11 mouse cellular contexts compared by ENCODE assay signal in the genomic region with DNA sequence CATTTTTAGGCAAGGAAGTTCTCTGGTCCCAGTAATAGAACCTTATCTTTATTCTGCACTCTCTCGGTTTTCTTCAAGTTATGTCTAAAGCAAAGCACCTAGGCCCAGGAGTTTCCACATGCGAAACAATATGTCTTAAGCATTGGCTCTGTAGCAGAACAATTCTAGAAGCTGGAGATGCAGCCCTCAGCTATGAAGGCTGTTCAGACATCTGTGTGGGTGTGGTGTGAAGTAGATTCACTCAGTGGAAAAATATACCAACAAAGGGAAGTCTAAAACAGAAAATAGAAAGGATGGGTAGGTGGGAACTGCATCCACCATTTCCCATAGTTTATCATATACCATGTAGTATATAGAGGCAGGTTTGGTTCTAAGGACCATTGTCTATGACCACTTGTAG.
DNase-seq lines count a peak whose midpoint lies in the region; ATAC-seq lines count a peak whose summit lies in the region.
"Had no signal": no experiment of that assay in that cellular context is flagged by ENCODE, and none has a peak within 500 bp of the region (broad histone marks: within the 10 kb centered on the region; RNA-seq: fewer than 3 reads in every experiment).

No protein-coding gene starts in this region.

- peaks cover under 1% of the 10 kb centered on the region; the same call in 1 of the 2 replicates for H3K27me3 ChIP-seq in hindbrain, embryonic 15.5 days
- no peaks in the 10 kb centered on the region for H3K27me3 ChIP-seq in hindbrain, embryonic 11.5 days (ENCODE audit: control insufficient read depth, insufficient read depth, low read length)
- no peaks in the 10 kb centered on the region for H3K27me3 ChIP-seq in midbrain, embryonic 12.5 days
- peaks cover 10% of the 10 kb centered on the region; the same call in 1 of the 2 replicates for H3K27me3 ChIP-seq in midbrain, embryonic 10.5 days (ENCODE audit: low read depth, poor library complexity, severe bottlenecking)
- H3K27me3 ChIP-seq in forebrain, embryonic 11.5 days (ENCODE audit: control insufficient read depth, insufficient read depth, low read length), result no peaks in the 10 kb centered on the region
- H3K27me3 ChIP-seq in limb, embryonic 12.5 days, result no peaks in the 10 kb centered on the region

- no peak overlapping the region for H3K9ac ChIP-seq in hindbrain, embryonic 15.5 days
- no peak overlapping the region for H3K9ac ChIP-seq in hindbrain, embryonic 11.5 days (ENCODE audit: low read depth, low read length)
- no peak overlapping the region for H3K9ac ChIP-seq in midbrain, embryonic 12.5 days (replicated peaks)
- no peak overlapping the region; the same call in 1 of the 2 replicates for H3K9ac ChIP-seq in forebrain, embryonic 11.5 days (ENCODE audit: low read length)
- H3K9ac ChIP-seq in limb, embryonic 12.5 days (replicated peaks), result no peak overlapping the region

- ATAC-seq in hindbrain, embryonic 15.5 days (ENCODE audit: low FRiP score, low read depth), result no peak
- no peak for ATAC-seq in hindbrain, embryonic 11.5 days (ENCODE audit: low FRiP score)
- no peak for ATAC-seq in midbrain, embryonic 12.5 days (ENCODE audit: low FRiP score, low read depth)
- no peak for ATAC-seq in forebrain, embryonic 11.5 days (replicated peaks; ENCODE audit: low FRiP score)
- peak; percentile 24; the same call in 1 of the 2 replicates for ATAC-seq in limb, embryonic 12.5 days (ENCODE audit: insufficient number of reproducible peaks, insufficient read depth, low FRiP score, low TSS enrichment, low read depth)

- no peaks in the 10 kb centered on the region for H3K9me3 ChIP-seq in hindbrain, embryonic 15.5 days
- H3K9me3 ChIP-seq in hindbrain, embryonic 11.5 days (ENCODE audit: control insufficient read depth, low read length), result no peaks in the 10 kb centered on the region
- H3K9me3 ChIP-seq in midbrain, embryonic 12.5 days, result no peaks in the 10 kb centered on the region
- no peaks in the 10 kb centered on the region for H3K9me3 ChIP-seq in midbrain, embryonic 10.5 days (replicated peaks)
- no peaks in the 10 kb centered on the region for H3K9me3 ChIP-seq in forebrain, embryonic 11.5 days (ENCODE audit: control insufficient read depth, low read length)
- no peaks in the 10 kb centered on the region for H3K9me3 ChIP-seq in limb, embryonic 12.5 days

- H3K27ac ChIP-seq in hindbrain, embryonic 15.5 days (replicated peaks), result no peak overlapping the region
- H3K27ac ChIP-seq in hindbrain, embryonic 11.5 days (ENCODE audit: low read depth, low read length), result no peak overlapping the region
- H3K27ac ChIP-seq in midbrain, embryonic 12.5 days (replicated peaks), result peak overlapping the region; percentile 49; the same call in 1 of the 2 replicates
- no peak overlapping the region for H3K27ac ChIP-seq in midbrain, embryonic 10.5 days (replicated peaks)
- H3K27ac ChIP-seq in forebrain, embryonic 11.5 days (ENCODE audit: low read depth, low read length), result peak overlapping the region; percentile 70
- H3K27ac ChIP-seq in limb, embryonic 12.5 days, result no peak overlapping the region

- no peaks in the 10 kb centered on the region for H3K36me3 ChIP-seq in hindbrain, embryonic 15.5 days
- H3K36me3 ChIP-seq in hindbrain, embryonic 11.5 days (ENCODE audit: control insufficient read depth, insufficient read depth, low read length), result no peaks in the 10 kb centered on the region
- no peaks in the 10 kb centered on the region for H3K36me3 ChIP-seq in midbrain, embryonic 12.5 days
- no peaks in the 10 kb centered on the region for H3K36me3 ChIP-seq in midbrain, embryonic 10.5 days
- no peaks in the 10 kb centered on the region for H3K36me3 ChIP-seq in forebrain, embryonic 11.5 days (ENCODE audit: control insufficient read depth, insufficient read depth, low read length)
- no peaks in the 10 kb centered on the region for H3K36me3 ChIP-seq in limb, embryonic 12.5 days

- peak overlapping the region; percentile 61 for H3K4me2 ChIP-seq in hindbrain, embryonic 15.5 days
- no peak overlapping the region for H3K4me2 ChIP-seq in hindbrain, embryonic 11.5 days (replicated peaks; ENCODE audit: low read depth, low read length)
- H3K4me2 ChIP-seq in midbrain, embryonic 12.5 days (replicated peaks), result no peak overlapping the region
- H3K4me2 ChIP-seq in forebrain, embryonic 11.5 days (ENCODE audit: low read depth, low read length, severe bottlenecking), result no peak overlapping the region
- H3K4me2 ChIP-seq in limb, embryonic 12.5 days, result peak overlapping the region; percentile 55; the same call in 1 of the 2 replicates

- H3K4me1 ChIP-seq in hindbrain, embryonic 15.5 days (replicated peaks), result peaks cover 24% of the 10 kb centered on the region
- no peaks in the 10 kb centered on the region for H3K4me1 ChIP-seq in hindbrain, embryonic 11.5 days (replicated peaks; ENCODE audit: control insufficient read depth, insufficient read depth, low read length)
- H3K4me1 ChIP-seq in midbrain, embryonic 12.5 days, result peaks cover 36% of the 10 kb centered on the region
- peaks cover 41% of the 10 kb centered on the region for H3K4me1 ChIP-seq in midbrain, embryonic 10.5 days
- H3K4me1 ChIP-seq in forebrain, embryonic 11.5 days (replicated peaks; ENCODE audit: control insufficient read depth, insufficient read depth, low read length), result peaks cover 14% of the 10 kb centered on the region
- peaks cover 9% of the 10 kb centered on the region; the same call in 1 of the 2 replicates for H3K4me1 ChIP-seq in limb, embryonic 12.5 days (replicated peaks)

- 73% methylated on average over 2 of the region's 2 CpGs for WGBS in hindbrain, embryonic 15.5 days
- WGBS in hindbrain, embryonic 11.5 days, result 84% methylated on average over 2 of the region's 2 CpGs
- 78% methylated on average over 2 of the region's 2 CpGs for WGBS in midbrain, embryonic 12.5 days
- 77% methylated on average over 2 of the region's 2 CpGs for WGBS in midbrain, embryonic 10.5 days
- 69% methylated on average over 2 of the region's 2 CpGs for WGBS in forebrain, embryonic 11.5 days
- 74% methylated on average over 2 of the region's 2 CpGs for WGBS in limb, embryonic 12.5 days

- no peak for DNase-seq in hindbrain, embryonic 11.5 days (ENCODE audit: low spot score)
- no peak for DNase-seq in midbrain, embryonic 10.5 days (ENCODE audit: low spot score)
- no peak for DNase-seq in forebrain, embryonic 11.5 days (ENCODE audit: low spot score)
- DNase-seq in urinary bladder, postnatal 4 days (ENCODE audit: low spot score in 2 of 2), result no peak
- DNase-seq: cerebellum, adult 18-20 months; kidney, adult 2 months; right cerebral cortex, postnatal 25 days; thymus, postnatal 14 days had no signal

- no peak overlapping the region for H3K4me3 ChIP-seq in hindbrain, embryonic 15.5 days
- H3K4me3 ChIP-seq in hindbrain, embryonic 11.5 days (ENCODE audit: low read depth, low read length), result no peak overlapping the region
- H3K4me3 ChIP-seq in midbrain, embryonic 12.5 days, result no peak overlapping the region
- no peak overlapping the region for H3K4me3 ChIP-seq in midbrain, embryonic 10.5 days
- no peak overlapping the region for H3K4me3 ChIP-seq in forebrain, embryonic 11.5 days (ENCODE audit: low read depth, low read length)
- H3K4me3 ChIP-seq in limb, embryonic 12.5 days (replicated peaks), result no peak overlapping the region

Comparison
In these comparisons a context has a peak if more than half of its experiments do, and no peak if none do; other contexts are left out.
1. H3K27ac ChIP-seq: peak in midbrain, embryonic 12.5 days (single experiment) and forebrain, embryonic 11.5 days (single experiment); none in hindbrain, embryonic 15.5 days (single experiment), hindbrain, embryonic 11.5 days (single experiment), midbrain, embryonic 10.5 days (single experiment) and limb, embryonic 12.5 days (single experiment).
2. H3K4me2 ChIP-seq: peak in hindbrain, embryonic 15.5 days (single experiment) and limb, embryonic 12.5 days (single experiment); none in hindbrain, embryonic 11.5 days (single experiment), midbrain, embryonic 12.5 days (single experiment) and forebrain, embryonic 11.5 days (single experiment).